Mouse (Mus musculus) thymus, adult 2 months (tissue): ENCODE measurements around the gene Fam102a. TPM values are rescaled to one million over a fixed set of nuclear protein-coding genes. Genes with fewer than 3 reads are reported as not detected.

Experiments
- DNase-seq: peaks from one replicate; pipeline ENCODE4 v3.0.0; 2021
- H3K27ac ChIP-seq: fragments of 200-500 bp; 2 replicates; pipeline ENCODE4 v1.5.1; 2012; ENCODE audit warnings: low read length, control low read depth; ENCODE audit not compliant: control insufficient read depth, insufficient read depth
- H3K27me3 ChIP-seq: fragments of 200-500 bp; 2 replicates; pipeline ENCODE4 v1.6.1; 2012; ENCODE audit warnings: mild to moderate bottlenecking, low read length, moderate library complexity, mixed read lengths; ENCODE audit not compliant: control insufficient read depth, insufficient read depth
- H3K36me3 ChIP-seq: fragments of 200-500 bp; 2 replicates; pipeline ENCODE4 v1.6.1; 2012; ENCODE audit warnings: mild to moderate bottlenecking, low read length, moderate library complexity; ENCODE audit not compliant: control insufficient read depth, insufficient read depth
- H3K4me1 ChIP-seq: fragments of 200-500 bp; replicated peaks from 2 replicates; pipeline ENCODE4 v1.6.1; 2012; ENCODE audit warnings: low read length; ENCODE audit not compliant: control insufficient read depth, insufficient read depth
- H3K4me3 ChIP-seq: fragments of 200-500 bp; 2 replicates; pipeline ENCODE4 v1.5.1; 2012; ENCODE audit warnings: mild to moderate bottlenecking, low read length, control low read depth, moderate library complexity; ENCODE audit not compliant: control insufficient read depth, insufficient read depth
- CTCF ChIP-seq: fragments of 200-500 bp; IDR thresholded peaks from 2 replicates; pipeline ENCODE4 v1.5.1; 2012; ENCODE audit warnings: mild to moderate bottlenecking, control low read depth, low read length, moderate library complexity, borderline replicate concordance; ENCODE audit not compliant: control insufficient read depth, poor library complexity, insufficient read depth; ENCODE audit errors: extremely low read depth
- POLR2A ChIP-seq: fragments of 200-500 bp; IDR thresholded peaks from 2 replicates; pipeline ENCODE4 v1.6.1; 2012; ENCODE audit warnings: mild to moderate bottlenecking, low read length, control low read depth, moderate library complexity; ENCODE audit not compliant: control insufficient read depth, poor library complexity, insufficient read depth; ENCODE audit errors: extremely low read depth
- WGBS: fragments of 180-500 bp; shearing (Covaris S2); methylation state at CpG from one replicate; pipeline ENCODE4 v1.1.7; 2018; 5-methylcytosine and 5-hydroxymethylcytosine counted together
- polyA plus RNA-seq: library from polyadenylated mRNA; depleted of rRNA; stranded (reverse); fragments of >200 nt; gene quantifications from 2 replicates; pipeline ENCODE4 v1.2.3, GENCODE M21; 2012

Fam102a gene
- polyA plus RNA-seq, 1 experiment = 57.4 TPM

DNA sequence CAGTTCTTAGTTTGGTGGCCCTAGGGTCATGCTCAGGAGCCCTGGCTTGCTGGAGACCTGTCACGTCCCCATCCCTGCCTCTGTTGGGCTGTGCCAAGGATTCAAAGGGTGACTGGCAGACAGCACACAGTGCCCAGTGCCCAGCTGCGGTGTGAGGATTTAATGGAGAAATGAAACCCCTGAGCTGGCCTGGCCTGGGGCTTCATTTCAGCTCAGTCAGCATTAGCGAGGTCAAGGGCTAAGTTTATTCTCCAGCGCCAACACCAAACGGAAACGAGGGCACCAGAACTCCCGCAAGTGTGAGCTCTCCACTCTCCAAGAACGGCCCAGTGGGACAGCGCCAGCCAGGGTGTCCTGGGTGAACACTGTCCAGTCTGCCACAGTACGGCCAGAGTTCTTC is 55.1 kb downstream of the Fam102a start:
- 94% methylated on average over 10 of the region's 10 CpGs for WGBS
- H3K27me3 ChIP-seq = no peaks in the 10 kb centered on the region
- H3K27ac ChIP-seq = no peak overlapping the region

DNA sequence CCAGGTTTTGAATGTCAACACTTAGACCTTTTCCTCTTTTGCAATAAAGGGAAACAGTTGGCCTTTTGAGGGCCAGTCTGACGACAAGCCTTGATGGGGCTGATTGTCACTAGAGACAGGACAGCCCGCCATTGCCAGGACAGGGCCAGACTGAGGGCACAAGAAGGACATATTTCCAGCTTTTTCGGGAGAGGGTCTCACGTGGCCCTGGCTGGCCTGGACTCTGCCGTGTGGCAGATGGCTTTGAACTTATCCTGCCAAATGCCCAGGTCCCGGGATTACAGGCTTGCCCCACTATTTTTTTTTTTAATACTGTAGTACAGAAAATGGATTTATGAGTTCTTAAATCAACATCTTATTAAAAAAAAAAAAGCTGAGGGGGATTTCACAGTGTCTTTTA is 56.1 kb downstream of the Fam102a start:
- no peaks in the 10 kb centered on the region for H3K27me3 ChIP-seq
- H3K4me3 ChIP-seq = no peak overlapping the region
- 93% methylated on average over 6 of the region's 6 CpGs for WGBS
- no peaks in the 10 kb centered on the region for H3K36me3 ChIP-seq
- DNase-seq = no peak
- no peak overlapping the region for H3K27ac ChIP-seq
- TF ChIP-seq CTCF (no peak), POLR2A (no peak)
- peaks cover 16% of the 10 kb centered on the region for H3K4me1 ChIP-seq

More for the DNA sequence above, 55.1 kb downstream of the Fam102a start:
- Histone ChIP-seq H3K4me1 (peaks cover 16% of the 10 kb centered on the region), H3K4me3 (no peak overlapping the region), H3K36me3 (no peaks in the 10 kb centered on the region)
- no peak for DNase-seq
- TF ChIP-seq CTCF = no peak
- TF ChIP-seq POLR2A = no peak

DNA sequence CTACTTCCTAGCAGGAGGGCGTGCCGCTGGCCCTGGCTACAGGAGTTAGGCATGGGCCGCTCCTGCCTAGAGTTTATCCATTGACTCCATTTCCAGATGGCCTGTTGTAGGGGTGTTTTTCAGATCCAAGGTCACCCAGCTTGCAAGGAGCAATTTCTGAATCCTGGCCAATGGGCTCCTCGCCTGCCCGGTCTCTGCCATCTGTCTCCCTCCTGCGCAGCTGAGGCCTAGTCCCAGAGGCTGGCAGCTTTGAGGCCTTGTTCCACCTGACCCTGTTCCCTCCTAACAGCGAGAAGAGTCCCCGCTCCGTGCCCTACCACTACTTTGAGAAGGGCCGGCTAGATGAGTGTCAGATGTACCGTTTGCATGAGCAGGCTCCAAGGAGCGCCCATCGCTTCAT is 61.6 kb downstream of the Fam102a start:
- no peak overlapping the region for H3K27ac ChIP-seq
- no peak for DNase-seq
- H3K4me1 ChIP-seq = no peaks in the 10 kb centered on the region; the same call in 1 of the 2 replicates
- H3K27me3 ChIP-seq = no peaks in the 10 kb centered on the region
- no peak overlapping the region for H3K4me3 ChIP-seq
- no peak for TF ChIP-seq CTCF
- TF ChIP-seq POLR2A = no peak
- H3K36me3 ChIP-seq = no peaks in the 10 kb centered on the region
- WGBS = 96% methylated on average over 13 of the region's 13 CpGs

DNA sequence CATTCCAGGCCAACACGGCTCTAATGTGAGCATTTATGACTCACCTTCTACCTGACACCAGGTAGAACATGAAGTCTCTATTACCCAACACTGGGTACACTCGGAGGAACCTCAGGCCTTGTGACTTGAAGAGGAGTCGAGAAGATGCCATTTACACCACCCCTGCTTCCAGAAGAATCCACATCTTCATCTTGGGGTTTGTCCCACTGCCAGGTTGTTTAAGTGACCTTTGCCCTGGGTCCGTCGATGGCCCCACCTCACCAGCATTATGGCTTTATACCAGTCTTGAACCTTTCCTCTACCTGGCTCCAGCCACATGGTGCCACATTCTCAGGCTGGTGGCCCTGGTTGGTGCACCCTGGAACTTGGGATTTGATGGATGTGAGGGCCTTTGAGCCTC is 62.1 kb downstream of the Fam102a start:
- 96% methylated on average over 5 of the region's 5 CpGs for WGBS
- H3K27ac ChIP-seq = no peak overlapping the region
- no peaks in the 10 kb centered on the region for H3K36me3 ChIP-seq
- no peaks in the 10 kb centered on the region for H3K27me3 ChIP-seq
- peaks cover 2% of the 10 kb centered on the region; the same call in 1 of the 2 replicates for H3K4me1 ChIP-seq
- no peak for DNase-seq
- no peak for TF ChIP-seq CTCF
- TF ChIP-seq POLR2A = no peak
- no peak overlapping the region for H3K4me3 ChIP-seq

DNA sequence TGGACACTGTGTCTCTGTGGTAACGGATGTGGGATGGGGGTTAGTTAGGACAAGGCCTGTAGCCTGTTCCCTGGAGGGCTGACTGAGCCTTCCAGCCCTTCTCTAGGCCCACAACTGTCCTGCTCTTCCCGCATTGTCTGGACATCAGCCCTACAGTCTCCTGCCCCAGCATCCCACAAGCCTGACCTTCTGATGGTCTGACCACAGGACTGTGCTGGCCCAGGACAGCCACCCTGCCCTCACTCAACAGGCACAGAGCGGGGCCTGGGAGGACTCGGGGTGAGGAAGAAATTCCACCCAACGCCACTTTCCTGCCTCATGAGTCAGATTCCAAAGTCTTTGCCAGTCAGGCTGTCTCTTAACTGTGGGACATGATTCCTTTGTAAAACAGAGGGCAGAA is 62.6 kb downstream of the Fam102a start:
- Histone ChIP-seq H3K4me1 (peaks cover 6% of the 10 kb centered on the region), H3K36me3 (no peaks in the 10 kb centered on the region), H3K27ac (no peak overlapping the region), H3K4me3 (no peak overlapping the region), H3K27me3 (no peaks in the 10 kb centered on the region)
- DNase-seq = no peak
- no peak for TF ChIP-seq CTCF
- TF ChIP-seq POLR2A = no peak
- WGBS = 94% methylated on average over 5 of the region's 5 CpGs

DNA sequence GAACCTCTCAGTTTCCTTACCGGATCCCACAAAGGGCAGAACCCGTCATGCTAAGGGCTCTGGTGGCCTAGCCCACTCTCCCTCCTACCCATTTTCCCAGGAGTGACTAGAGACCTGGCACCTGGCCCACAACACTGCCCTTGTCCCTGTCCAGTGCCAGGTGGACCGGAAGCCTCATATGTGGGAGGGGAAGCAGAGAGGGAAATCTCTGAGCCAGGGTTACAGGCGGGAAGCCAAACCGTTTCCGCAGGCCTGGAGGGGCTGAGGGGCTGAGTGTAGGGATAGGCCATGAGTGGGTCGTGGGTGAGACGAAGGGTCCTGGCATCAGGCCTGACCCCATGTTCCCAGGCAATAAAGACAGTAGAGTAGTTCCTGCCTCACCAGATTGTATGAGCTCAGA is 63.4 kb downstream of the Fam102a start:
- no peak for DNase-seq
- Histone ChIP-seq H3K4me1 (peaks cover 6% of the 10 kb centered on the region), H3K27me3 (no peaks in the 10 kb centered on the region), H3K36me3 (no peaks in the 10 kb centered on the region), H3K27ac (no peak overlapping the region), H3K4me3 (no peak overlapping the region)
- TF ChIP-seq POLR2A (no peak), CTCF (no peak)
- 94% methylated on average over 8 of the region's 8 CpGs for WGBS

DNA sequence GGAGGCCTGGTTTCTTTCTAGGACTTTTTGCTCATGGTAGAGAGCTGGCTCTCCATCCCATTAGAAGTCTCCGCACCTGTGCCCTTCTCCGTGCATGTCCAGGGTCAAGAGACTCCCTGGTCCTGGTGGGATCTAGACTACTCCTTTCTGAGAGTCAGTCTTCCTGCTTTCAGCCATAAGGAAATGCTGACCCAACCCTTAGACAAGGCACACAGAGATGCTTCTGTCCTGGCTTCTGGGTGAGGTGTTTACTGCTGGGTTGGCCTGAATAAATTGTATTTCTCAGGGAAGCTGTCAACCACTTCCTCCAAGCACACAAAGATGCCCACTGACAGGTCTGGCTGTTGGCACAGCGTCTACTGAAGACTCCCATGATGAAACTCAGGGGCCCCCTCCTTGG is 64.3 kb downstream of the Fam102a start, which contains the start of gene St6galnac6:
Gene St6galnac6 (plus strand): TSS at position 301 of the 400 bp plus-strand sequence.
- peaks cover 6% of the 10 kb centered on the region for H3K4me1 ChIP-seq
- WGBS = 90% methylated on average over 3 of the region's 3 CpGs
- H3K27me3 ChIP-seq = no peaks in the 10 kb centered on the region
- TF ChIP-seq CTCF (no peak), POLR2A (no peak)
- no peak for DNase-seq
- no peak within 1 kb of the TSS for H3K27ac ChIP-seq
- no peaks in the 10 kb centered on the region for H3K36me3 ChIP-seq
- no peak within 1 kb of the TSS for H3K4me3 ChIP-seq
